Comparison of ENCODE assay signal across 17 mouse cellular contexts in the genomic region with DNA sequence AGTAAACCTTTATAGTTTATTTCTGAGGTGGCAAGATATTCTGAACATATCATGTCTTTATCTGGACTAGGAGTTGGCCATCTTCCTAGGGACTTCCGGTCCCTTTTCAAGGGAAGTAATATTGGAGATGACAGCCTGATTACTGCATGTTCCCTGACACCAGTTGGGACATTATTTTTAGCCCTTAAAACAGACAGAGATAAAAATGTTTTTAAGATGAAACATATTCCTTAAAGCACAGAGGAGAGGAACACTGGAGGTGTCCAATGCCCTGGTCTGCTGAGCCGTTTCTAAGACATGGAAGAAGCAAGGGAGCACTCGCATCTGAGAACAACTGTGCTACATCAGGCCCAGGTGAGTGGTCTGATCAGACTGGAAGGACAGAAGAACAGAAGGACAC.
"Had no signal": no experiment of that assay in that cellular context is flagged by ENCODE, and none has a peak within 500 bp of the region (broad histone marks: within the 10 kb centered on the region; RNA-seq: fewer than 3 reads in every experiment).

No protein-coding gene starts in this region.

- ATAC-seq: liver, embryonic 12.5 days; liver, postnatal 0 days; lung, postnatal 0 days; midbrain, embryonic 13.5 days; midbrain, embryonic 15.5 days; midbrain, embryonic 16.5 days had no signal

- DNase-seq: left cerebral cortex, postnatal 4 days; liver; liver, embryonic 13.5 days; liver, postnatal 0 days; lung, adult 18-20 months; lung, adult 2 months; lung, embryonic 14.5 days; lung, postnatal 10 days; lung, postnatal 14 days; lung, postnatal 36 days; lung, postnatal 4 days; midbrain, embryonic 14.5 days had no signal
